Mouse (Mus musculus): ENCODE data around the gene Dedd. TPM values are rescaled to one million over a fixed set of nuclear protein-coding genes. Genes with fewer than 3 reads are reported as not detected.
A peak's percentile ranks its signal among the peaks of the same experiment; 100 is the strongest.

Dedd gene
- polyA plus RNA-seq, 1 experiment: not detected

GRCm38 (mm10) chr1:171349210-171349609 lies 20.3 kb downstream of the Dedd start:
- H3K4me3 ChIP-seq (ENCODE audit: insufficient read depth, low read depth, low read length): no peak overlapping the region
- 86% methylated on average over 2 of the region's 2 CpGs for WGBS
- TF ChIP-seq CTCF (IDR thresholded peaks at IDR 0.05; ENCODE audit: insufficient read depth, low read depth, low read length): no peak
- no peak for TF ChIP-seq POLR2A (IDR thresholded peaks at IDR 0.05; ENCODE audit: insufficient read depth, low read depth, low read length)
- H3K27ac ChIP-seq (ENCODE audit: insufficient read depth, low read depth, low read length): no peak overlapping the region
- H3K4me1 ChIP-seq (ENCODE audit: control insufficient read depth, insufficient read depth, low read length): peaks cover 7% of the 10 kb centered on the region

DNA sequence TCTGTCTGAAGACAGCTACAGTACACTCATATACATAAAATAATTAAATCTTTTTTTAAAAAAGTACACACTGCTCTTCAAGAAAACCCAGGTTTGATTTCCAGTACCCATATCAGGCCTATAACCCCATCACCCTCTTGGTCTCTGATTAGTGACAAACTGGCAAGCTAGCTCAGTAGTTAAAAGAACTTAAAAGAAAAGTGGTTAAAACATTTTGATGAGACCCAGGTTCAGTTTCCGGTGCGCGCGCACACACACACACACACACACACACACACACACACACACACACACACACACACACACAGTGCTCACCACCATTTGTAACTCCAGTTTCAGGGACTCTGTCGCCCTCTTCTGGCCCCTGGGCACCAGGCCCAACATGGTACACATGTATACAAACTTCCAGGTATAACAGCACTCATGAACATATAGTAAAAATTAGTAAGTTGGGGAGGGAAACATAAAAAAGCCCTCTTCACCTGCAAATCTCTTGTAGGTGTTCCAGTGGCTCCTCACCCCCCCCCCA lies 26.9 kb downstream of the Dedd start:
- WGBS: 69% methylated on average over 5 of the region's 5 CpGs

DNA sequence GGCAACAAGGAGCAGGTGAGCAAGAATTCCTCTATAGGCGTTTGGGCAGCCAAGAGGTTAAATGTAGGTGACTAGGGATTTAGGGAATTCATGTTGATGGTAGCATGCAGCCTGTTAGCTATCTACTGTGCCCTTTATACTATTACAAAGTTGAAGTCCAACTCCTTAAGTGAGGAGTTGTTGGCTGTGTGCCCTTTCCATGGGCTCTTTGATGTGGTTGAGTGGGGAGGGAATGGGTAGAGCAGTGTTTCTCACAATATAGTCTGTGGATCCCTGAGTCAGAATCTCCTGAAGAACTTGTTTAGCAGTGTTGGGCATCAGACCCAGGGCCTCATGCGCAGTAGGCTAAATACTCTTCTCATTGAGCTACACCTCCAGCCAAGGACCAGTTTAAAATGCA lies 27.9 kb downstream of the Dedd start:
- H3K4me1 ChIP-seq (ENCODE audit: control insufficient read depth, insufficient read depth, low read length): peaks cover 7% of the 10 kb centered on the region
- H3K4me3 ChIP-seq (ENCODE audit: insufficient read depth, low read depth, low read length): no peak overlapping the region
- H3K27ac ChIP-seq (ENCODE audit: insufficient read depth, low read depth, low read length): no peak overlapping the region
- WGBS: 80% methylated on average over 2 of the region's 2 CpGs
- TF ChIP-seq POLR2A (IDR thresholded peaks at IDR 0.05; ENCODE audit: insufficient read depth, low read depth, low read length): no peak
- no peak for TF ChIP-seq CTCF (IDR thresholded peaks at IDR 0.05; ENCODE audit: insufficient read depth, low read depth, low read length)

More for the DNA sequence above, 26.9 kb downstream of the Dedd start:
- Histone ChIP-seq H3K4me1 (ENCODE audit: control insufficient read depth, insufficient read depth, low read length) (peaks cover 2% of the 10 kb centered on the region; the same call in 1 of the 2 replicates), H3K27ac (ENCODE audit: insufficient read depth, low read depth, low read length) (no peak overlapping the region), H3K4me3 (ENCODE audit: insufficient read depth, low read depth, low read length) (no peak overlapping the region)
- TF ChIP-seq POLR2A (IDR thresholded peaks at IDR 0.05; ENCODE audit: insufficient read depth, low read depth, low read length) (no peak), CTCF (IDR thresholded peaks at IDR 0.05; ENCODE audit: insufficient read depth, low read depth, low read length) (no peak)

GRCm38 (mm10) chr1:171358421-171358820 lies 29.5 kb downstream of the Dedd start:
- no peak overlapping the region for H3K4me3 ChIP-seq (ENCODE audit: insufficient read depth, low read depth, low read length)
- peaks cover 8% of the 10 kb centered on the region for H3K4me1 ChIP-seq (ENCODE audit: control insufficient read depth, insufficient read depth, low read length)
- H3K27ac ChIP-seq (ENCODE audit: insufficient read depth, low read depth, low read length): no peak overlapping the region
- no peak for TF ChIP-seq CTCF (IDR thresholded peaks at IDR 0.05; ENCODE audit: insufficient read depth, low read depth, low read length)
- no peak for TF ChIP-seq POLR2A (IDR thresholded peaks at IDR 0.05; ENCODE audit: insufficient read depth, low read depth, low read length)
- 62% methylated on average over 4 of the region's 4 CpGs for WGBS

- WGBS: 5% methylated on average over 26 of the region's 26 CpGs
- peaks cover 8% of the 10 kb centered on the region for H3K4me1 ChIP-seq (ENCODE audit: control insufficient read depth, insufficient read depth, low read length)
- peak overlapping the region; percentile 70 for H3K4me3 ChIP-seq (ENCODE audit: insufficient read depth, low read depth, low read length)
- no peak for TF ChIP-seq POLR2A (IDR thresholded peaks at IDR 0.05; ENCODE audit: insufficient read depth, low read depth, low read length)
- TF ChIP-seq CTCF (IDR thresholded peaks at IDR 0.05; ENCODE audit: insufficient read depth, low read depth, low read length): no peak
- H3K27ac ChIP-seq (ENCODE audit: insufficient read depth, low read depth, low read length): peak overlapping the region; percentile 88
Measured at GRCm38 (mm10) chr1:171360253-171360652, 31.3 kb downstream of the Dedd start.

GRCm38 (mm10) chr1:171360656-171361055 lies 31.7 kb downstream of the Dedd start, which contains the start of gene Klhdc9:
Gene Klhdc9 (minus strand): TSS chr1:171360798.
- 1% methylated on average over 21 of the region's 21 CpGs for WGBS
- TF ChIP-seq CTCF (IDR thresholded peaks at IDR 0.05; ENCODE audit: insufficient read depth, low read depth, low read length): no peak
- peak; percentile 50 for TF ChIP-seq POLR2A (IDR thresholded peaks at IDR 0.05; ENCODE audit: insufficient read depth, low read depth, low read length)
- H3K27ac ChIP-seq (ENCODE audit: insufficient read depth, low read depth, low read length): peak within 1 kb of the TSS; percentile 96
- peak within 1 kb of the TSS; percentile 70 for H3K4me3 ChIP-seq (ENCODE audit: insufficient read depth, low read depth, low read length)
- H3K4me1 ChIP-seq (ENCODE audit: control insufficient read depth, insufficient read depth, low read length): peaks cover 8% of the 10 kb centered on the region

GRCm38 (mm10) chr1:171361106-171362103 lies 32.5 kb downstream of the Dedd start:
- H3K4me3 ChIP-seq (ENCODE audit: insufficient read depth, low read depth, low read length): peak overlapping the region; percentile 70
- WGBS: 23% methylated on average over 16 of the region's 16 CpGs
- peak overlapping the region; percentile 96 for H3K27ac ChIP-seq (ENCODE audit: insufficient read depth, low read depth, low read length)
- peaks cover 8% of the 10 kb centered on the region for H3K4me1 ChIP-seq (ENCODE audit: control insufficient read depth, insufficient read depth, low read length)
- TF ChIP-seq CTCF (IDR thresholded peaks at IDR 0.05; ENCODE audit: insufficient read depth, low read depth, low read length): no peak
- TF ChIP-seq POLR2A (IDR thresholded peaks at IDR 0.05; ENCODE audit: insufficient read depth, low read depth, low read length): no peak

DNA sequence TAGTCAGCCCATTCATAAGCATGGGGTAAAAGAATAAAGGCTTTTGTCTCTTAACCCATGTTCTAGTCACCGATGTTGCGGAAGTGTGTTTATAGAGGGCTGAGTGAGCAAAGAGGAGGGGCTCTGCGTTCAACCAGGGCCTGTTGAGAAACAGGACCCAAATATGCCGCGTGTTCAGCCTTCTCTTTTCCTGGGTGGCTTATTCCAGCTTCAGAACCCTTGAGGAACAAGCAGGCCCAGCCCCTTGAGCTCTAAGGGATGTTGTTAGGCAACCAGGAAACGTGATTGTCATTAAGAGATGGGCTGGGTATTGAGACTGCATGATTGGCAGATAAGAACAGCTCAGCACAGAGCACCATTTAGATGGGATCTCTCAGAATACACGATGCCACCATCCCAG lies 37.0 kb downstream of the Dedd start:
- TF ChIP-seq POLR2A (IDR thresholded peaks at IDR 0.05; ENCODE audit: insufficient read depth, low read depth, low read length) (no peak), CTCF (IDR thresholded peaks at IDR 0.05; ENCODE audit: insufficient read depth, low read depth, low read length) (no peak)
- Histone ChIP-seq H3K4me1 (ENCODE audit: control insufficient read depth, insufficient read depth, low read length) (peaks cover 6% of the 10 kb centered on the region), H3K27ac (ENCODE audit: insufficient read depth, low read depth, low read length) (no peak overlapping the region), H3K4me3 (ENCODE audit: insufficient read depth, low read depth, low read length) (no peak overlapping the region)
- WGBS: 49% methylated on average over 7 of the region's 7 CpGs

Measured in olfactory bulb, adult 2 months (tissue).